Mouse (Mus musculus): ENCODE results near the gene Chchd10.

- TF ChIP-seq POLR2A (IDR thresholded peaks at IDR 0.05; ENCODE audit: borderline replicate concordance, extremely low read depth, insufficient read depth, insufficient read length, poor library complexity, severe bottlenecking) (no peak), CTCF (IDR thresholded peaks at IDR 0.05; ENCODE audit: borderline replicate concordance, extremely low read depth, insufficient read depth, insufficient read length) (no peak)
Measured at GRCm38 (mm10) chr10:75913013-75913589, 19.8 kb upstream of the Chchd10 start.
